Mouse (Mus musculus) mesoderm, embryonic 11.5 days (tissue): ENCODE data around the gene Slc35f6.

Experiments
- DNase-seq: peaks from one replicate; pipeline ENCODE4 v3.0.0-alpha.2; 2012; ENCODE audit warnings: low read depth, low spot score

The Slc35f6 gene

DNA sequence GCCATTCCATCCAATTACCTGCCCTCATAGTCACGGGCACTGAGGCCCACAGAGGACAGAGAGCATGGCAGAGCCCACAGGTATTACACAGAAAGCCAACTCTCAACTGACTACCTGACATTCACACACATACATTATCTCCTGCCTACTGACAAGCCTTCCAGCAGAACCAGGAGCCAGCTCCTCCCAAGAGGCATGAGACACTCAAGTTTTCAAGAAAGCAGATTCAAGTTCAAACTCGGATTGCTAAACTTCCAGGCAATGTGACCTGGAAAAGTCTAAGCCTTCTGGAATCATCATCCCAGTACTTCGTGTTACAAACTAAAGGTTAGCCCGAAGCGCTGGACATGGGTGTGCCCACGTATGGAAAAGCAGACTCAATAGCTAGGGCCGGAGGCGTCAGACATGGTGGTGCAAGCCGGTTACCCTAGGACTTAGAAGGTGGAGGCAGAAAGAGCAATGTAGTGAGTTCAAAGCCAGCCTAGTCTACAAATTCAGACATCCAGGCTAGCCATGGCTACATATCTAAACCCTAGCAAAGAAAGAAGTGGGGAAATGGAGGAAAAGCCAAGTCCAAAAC, 26.4 kb upstream of the Slc35f6 start:
- no peak for DNase-seq

DNA sequence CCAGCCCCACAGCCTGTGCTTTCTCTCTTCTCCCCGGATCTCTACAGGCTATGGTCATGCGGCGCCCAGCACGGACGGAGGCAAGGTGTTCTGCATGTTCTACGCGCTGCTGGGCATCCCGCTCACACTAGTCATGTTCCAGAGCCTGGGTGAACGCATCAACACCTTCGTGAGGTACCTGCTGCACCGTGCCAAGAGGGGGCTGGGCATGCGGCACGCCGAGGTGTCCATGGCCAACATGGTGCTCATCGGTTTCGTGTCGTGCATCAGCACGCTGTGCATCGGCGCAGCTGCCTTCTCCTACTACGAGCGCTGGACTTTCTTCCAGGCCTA, 25.9 kb upstream of the Slc35f6 start:
- no peak for DNase-seq

DNA sequence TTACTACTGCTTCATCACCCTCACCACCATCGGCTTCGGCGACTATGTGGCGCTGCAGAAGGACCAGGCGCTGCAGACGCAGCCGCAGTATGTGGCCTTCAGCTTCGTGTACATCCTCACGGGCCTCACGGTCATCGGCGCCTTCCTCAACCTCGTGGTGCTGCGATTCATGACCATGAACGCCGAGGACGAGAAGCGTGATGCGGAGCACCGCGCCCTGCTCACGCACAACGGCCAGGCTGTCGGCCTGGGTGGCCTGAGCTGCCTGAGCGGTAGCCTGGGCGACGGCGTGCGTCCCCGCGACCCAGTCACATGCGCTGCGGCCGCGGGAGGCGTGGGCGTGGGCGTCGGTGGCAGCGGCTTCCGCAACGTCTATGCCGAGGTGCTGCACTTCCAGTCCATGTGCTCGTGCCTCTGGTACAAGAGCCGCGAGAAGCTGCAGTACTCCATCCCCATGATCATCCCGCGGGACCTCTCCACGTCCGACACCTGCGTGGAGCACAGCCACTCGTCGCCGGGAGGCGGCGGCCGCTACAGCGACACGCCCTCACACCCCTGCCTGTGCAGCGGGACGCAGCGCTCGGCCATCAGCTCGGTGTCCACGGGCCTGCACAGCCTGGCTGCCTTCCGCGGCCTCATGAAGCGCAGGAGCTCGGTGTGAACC, 25.4 kb upstream of the Slc35f6 start:
- DNase-seq: peak; percentile 53

DNA sequence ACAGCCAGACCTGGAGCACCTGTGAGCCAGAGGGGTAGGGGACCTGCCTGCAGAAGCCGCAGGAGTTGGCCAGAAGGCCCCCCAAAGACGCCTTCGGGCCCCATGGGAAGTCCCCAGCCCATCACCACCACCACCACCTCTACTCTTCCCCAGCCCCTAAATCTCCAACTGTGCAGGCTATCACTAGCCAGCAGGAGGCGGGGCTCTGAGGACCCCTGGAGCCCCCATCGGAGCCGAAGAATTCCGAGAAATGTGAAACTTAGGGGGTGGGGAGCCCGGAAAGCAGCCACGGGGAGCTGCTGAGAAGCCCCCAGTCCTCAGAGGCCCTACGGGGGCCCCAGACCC, 24.9 kb upstream of the Slc35f6 start:
- peak; percentile 38 for DNase-seq

DNA sequence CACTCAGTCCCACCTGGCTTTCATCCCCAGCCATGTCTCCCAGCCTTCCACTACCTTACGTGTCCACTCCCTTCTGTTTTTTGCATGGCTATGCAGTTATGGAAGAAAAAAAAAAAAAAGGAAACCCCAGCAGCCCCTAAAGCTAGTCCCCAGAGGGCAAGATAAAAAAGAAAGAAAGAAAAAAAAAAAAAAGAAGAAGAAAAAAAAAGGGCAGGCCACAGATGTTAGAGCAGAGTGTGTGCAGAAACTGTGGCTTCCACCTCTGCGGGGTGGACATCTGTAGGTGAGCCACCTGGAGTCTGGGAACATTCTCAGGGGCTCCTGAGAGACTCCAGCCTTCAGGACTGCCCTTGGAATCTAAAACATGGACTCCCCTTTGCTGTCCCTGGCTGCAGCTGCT, 24.4 kb upstream of the Slc35f6 start:
- no peak for DNase-seq

DNA sequence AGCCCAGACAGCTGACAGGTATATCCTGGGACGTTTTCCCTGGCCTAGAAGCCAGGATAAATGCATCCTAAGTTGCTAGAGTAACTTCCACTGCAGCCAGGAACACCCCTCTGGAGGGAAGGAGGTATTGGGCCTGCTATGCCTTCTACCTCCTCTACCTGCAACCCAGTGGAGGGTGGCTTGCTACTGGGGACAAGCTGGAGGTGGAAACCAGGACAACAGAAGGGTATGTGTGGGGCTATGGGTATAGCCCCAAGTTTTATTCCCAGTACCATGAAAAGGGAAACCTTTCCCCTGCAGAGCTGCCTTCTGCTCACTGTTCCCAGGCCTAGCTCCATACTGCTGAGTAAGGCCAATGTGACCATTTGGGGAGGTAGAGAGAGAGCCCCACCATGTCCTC, 23.4 kb upstream of the Slc35f6 start:
- DNase-seq: no peak

DNA sequence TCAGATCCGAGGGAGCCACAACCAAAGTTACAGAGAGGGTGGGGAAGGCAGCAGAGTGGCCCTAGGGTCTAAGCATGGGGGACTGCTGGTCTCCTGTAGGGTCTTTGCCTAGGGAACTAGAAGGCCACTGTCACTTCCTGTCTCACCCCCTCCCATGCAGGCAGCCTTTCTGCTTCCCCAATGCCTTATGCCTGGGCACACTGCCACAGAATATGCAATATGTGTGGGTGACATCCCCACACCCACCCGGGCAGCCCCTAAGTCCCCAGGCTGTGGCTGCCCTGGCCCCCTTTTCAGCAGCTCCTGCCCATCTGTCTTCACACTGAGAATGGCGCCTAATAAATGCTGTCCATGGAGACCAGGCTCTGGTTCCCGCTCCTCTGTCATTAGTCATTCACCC, 22.8 kb upstream of the Slc35f6 start:
- no peak for DNase-seq

DNA sequence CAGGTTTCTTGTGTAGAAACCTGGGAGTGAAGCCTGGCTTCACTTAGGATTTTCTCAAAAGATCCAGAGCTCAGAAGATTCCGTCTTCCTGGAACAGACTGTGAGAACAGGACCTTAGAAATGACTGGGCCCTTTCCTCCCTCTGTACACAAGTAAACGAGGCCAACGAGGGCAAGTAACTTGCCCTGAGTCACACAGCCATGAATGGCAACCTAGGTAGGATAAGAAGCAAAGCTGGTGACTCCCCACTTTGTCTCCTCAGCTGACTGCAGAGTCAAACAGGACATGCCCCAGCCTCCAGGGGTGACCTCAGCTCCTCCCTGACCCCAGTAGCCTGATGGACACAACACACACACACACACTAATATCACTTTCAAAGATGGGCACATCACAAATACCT, 22.4 kb upstream of the Slc35f6 start:
- no peak for DNase-seq

DNA sequence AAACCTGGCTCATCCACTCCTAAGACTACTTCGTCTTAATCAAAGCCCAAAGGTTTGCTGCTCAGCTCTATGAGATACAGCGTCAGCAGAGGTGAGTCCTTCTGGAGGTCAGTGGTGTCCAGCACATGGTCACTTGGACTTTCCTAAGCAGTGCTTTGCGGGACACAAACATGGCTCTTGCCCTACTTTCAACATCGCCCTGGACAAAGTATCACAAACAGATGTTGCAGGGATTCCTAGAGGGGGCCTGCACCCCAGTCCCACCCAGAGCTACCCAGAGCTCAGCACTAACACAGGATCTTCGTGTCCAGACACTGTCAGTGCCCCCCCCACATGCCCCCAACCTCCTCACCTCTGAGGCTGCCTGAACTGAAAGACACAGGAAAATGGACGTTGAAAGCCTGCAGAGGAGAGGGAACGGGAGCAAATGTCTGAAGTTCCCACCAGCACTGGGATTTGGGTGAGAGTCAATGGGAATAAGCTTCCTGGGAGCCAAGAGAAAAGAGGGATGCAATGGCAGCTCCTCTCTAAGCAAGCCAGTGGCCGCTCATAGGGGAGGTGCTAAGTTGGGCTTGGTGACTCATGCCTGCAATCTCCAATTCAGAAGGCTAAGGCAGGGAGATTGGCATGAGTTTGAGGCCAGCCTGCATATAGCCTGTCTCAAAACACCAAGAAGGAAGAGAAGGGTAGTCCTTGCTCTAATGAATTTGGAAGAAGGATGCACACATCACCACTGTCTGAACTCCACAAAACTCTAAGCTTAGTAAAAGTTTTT, 21.2 kb upstream of the Slc35f6 start:
- no peak for DNase-seq

DNA sequence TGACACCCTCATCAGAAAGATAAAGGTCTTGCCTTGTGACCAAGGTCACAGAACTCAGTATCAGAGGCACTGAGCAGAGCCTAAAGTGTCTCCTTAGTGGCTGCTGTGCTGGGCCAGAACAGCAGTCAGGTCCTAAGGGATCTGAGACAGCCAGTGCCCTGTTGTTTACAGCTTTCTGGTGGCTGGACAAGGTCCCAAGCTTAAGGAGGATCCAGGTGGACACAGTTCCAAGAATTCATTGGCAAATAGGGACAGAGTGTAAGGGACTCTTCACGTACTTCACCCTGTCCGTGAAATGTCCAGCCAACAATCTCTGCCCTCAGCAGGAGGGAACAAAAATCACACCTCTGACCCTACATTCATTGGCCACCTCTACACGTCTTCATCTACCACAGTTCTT, 19.2 kb upstream of the Slc35f6 start:
- no peak for DNase-seq

DNA sequence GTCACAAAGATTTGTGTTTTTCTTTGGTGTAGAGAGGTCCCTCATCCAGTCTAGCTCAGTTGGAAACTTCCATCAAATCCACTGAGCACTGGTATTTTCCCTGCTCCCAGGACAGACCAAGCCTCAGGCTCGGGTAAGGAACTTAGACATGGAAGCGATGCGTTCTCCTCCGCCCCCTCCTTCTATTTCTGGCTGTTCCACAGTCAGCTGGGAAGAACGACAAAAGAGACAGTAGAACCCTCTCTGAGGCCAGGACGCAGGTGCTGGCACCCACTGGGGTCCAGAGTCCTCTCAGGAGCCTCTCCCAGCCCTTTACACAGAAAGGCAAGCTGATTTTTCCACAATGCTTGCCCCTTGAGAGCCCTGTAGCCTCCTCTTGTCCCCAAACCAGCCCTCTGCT, 17.3 kb upstream of the Slc35f6 start:
- DNase-seq: no peak

DNA sequence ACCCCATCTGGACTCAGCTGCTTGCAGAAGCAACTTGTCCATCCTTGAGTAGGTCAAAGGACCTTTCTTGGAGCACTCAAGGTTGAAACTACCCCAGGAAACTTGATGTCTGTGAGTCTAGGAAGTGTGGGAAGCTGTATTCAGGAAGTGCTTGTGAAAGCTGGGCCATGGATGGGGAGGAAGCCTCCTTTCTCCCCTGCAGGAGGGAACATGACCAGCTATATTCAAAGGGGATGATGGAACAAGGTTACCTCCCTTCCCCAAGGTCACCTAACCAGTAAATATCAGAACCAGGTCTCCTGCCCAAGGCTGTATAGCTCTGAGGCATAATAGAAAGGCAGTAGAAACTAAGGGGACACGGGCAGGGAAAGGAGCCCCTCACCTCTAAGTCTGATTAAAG, 15.6 kb upstream of the Slc35f6 start:
- no peak for DNase-seq

DNA sequence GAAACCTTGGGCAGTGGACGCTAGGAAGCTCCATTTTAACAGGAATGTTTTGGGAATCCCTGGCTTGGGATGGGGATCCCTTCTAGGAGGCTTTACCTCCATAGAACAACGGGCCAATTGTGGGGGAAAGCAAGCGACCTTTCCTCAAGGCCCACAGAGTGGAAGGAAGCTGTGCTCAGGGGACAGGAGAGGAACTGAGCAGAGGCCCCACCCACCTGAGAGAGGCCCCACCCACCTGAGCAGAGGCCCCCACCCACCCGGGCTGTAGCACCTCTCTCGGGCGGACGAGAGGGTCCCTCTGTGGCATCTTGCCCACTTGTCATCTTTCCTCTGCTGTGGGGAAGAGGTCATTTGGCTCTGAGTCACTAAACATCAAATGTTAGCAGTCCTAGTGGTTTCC, 10.7 kb upstream of the Slc35f6 start:
- no peak for DNase-seq

DNA sequence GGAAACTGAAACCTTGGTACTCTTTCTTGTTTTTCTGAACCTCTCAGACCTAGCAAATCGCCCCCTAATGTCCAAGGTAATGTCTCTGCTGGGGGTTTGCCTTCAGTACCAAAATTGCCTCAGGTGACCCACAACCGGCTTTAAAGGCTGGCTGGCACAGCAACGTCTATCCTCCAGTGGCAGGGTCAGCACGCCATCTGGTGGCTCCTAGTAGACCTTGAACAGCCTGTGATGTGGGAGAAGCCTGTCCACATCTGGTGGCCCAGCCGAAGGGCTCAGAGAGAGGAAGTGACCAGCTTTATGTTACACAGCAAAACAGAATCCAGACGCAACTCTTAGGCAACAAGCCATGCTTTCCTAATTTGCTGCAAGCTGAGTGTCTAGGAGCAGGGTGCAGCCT, 9.7 kb upstream of the Slc35f6 start:
- DNase-seq: peak; percentile 65

DNA sequence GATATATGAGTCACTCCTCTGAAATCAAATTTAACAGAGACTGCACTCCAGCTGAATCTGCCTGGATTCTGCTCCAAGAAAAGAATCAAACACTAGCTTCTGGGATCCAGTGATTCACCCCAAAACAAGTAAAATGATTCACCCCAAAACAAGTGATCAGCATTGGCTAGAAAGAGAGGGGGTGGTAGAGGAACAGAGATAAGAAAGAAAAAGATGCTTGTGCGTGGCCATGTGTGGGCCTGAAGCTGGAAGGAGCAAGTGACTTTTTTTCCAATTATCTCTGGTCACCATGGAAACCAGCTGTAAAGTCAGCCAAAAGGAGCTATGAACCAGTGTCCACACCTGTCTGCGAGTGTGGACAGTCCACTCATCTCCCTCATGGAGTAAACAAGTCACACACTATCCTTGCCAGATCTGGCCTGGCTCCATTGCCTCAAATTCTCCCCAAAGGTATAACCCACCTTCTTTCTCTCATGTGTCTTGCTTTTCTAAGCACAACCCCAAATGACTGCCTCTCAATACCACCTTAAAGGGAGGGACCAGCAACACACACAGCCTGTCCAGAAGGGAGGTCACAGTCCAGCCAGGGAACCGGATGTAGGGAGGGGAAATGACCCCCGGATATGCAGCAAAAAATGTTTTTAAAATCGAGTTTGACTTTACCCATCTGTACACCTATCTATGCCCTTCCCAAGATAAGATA, 4.1 kb upstream of the Slc35f6 start:
- DNase-seq: no peak

DNA sequence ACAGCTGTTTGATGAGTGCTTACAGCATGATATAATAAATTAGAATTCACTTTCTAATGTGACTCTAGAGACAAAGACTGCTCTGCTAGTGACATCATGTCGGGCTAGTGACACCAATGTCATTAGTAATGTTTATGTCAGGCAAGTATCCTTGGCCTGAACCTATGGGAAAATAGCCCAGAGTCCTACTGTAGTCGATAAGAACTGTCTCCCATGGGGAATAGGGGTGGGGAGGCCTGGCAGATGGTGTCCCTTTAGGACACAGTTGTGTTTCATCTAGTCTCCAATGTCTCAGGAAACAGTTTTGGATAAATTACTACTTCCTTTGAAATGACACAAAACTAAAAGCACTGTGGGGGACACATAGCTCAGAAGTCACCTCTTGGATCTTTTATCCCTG, 1.7 kb upstream of the Slc35f6 start:
- no peak for DNase-seq

DNA sequence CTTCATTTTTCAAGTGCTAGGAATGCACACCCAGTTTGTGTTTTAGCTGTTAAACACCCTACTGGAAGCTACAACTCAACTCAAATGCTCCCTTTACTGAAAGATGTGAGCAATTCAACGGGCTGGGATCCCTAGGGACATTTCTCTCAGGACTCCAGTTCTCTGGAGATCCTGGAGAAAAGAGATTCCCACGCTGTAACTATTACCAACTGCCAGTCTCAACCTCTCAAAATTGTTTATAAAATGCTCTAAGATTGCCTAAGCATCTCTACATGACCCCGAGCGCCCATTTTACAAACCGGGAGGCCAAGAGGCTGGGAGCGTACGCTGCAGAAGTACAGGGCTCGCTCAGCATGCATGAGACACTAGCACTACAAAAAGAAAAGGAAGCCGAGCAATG, 337 bp upstream of the Slc35f6 start:
- no peak for DNase-seq

DNA sequence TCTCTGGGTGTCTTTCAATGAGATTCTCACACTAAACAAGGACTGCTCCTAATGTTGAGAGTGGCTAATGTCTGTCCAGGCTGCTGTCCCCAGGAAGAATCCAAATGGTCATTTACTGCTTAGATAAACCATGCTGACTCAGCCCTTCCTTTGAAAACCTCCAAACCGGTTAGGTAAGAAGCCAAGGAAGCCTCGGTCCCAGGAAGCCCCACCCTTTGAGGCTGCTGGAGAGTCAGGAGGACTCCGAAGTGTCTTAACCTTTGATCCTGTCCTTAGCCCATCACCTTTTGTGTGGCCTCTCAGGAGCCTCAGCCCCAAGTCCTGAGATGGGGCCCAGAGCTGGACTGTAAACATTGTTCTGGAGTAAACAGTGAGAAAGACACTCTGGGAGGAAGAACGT, 1.8 kb downstream of the Slc35f6 start:
- no peak for DNase-seq

DNA sequence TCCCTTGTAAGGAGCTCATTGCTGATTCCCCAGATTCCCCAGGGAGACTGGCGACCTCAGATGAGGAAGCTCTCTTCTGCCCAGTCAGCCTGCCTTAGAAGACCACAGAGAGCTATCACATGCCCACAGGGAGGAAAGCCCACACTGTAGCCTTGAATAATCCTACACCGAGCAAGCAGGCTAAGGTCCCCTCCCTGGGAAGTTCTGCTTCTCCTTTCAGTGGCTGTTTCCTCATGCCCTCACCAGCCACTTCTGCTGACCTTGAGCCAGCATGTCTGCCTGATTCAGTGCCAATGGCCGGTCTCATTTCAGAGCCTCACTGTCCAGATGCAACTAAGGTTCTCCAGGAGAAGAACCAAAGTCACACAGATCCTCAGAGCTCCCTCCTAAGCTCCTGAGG, 3.0 kb downstream of the Slc35f6 start:
- no peak for DNase-seq

DNA sequence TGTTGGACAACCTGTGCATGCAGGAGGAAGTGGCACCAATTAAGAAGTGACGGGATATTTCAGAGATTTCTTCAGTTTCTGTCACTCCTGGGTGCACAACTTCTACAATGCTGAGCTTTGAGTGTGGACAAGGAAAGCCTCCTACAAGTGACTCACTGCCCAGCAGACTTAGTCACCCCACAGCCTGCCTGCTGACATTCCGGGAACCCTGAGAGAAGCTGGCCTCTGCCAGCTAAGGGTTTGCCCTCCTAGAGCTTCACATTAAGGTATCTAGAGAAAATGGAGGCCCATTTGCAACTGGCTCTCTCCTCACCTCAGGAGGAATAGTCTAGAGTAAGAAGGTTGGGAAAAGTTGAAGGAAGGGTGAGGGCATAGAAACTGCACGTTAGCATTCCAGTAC, 3.8 kb downstream of the Slc35f6 start:
- DNase-seq: no peak

DNA sequence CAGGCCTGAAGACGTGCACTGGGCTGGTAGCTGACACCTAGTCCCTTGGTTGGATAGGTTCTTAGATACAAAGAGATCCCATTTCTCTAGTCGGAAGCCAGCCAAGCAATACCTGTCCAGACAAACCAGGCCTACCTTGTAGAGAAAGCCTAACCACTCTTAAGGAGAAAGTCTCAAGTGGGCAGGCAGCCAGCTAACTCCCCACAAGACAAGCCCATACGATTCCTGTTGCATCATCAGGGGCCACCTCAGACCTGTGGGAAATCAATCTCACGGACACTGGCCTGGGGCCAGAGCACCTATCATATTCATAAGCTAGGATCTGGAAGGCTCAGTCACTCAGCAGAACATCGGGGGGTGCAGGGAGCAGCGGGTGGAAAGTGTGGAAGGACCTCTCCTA, 5.5 kb downstream of the Slc35f6 start:
- no peak for DNase-seq

DNA sequence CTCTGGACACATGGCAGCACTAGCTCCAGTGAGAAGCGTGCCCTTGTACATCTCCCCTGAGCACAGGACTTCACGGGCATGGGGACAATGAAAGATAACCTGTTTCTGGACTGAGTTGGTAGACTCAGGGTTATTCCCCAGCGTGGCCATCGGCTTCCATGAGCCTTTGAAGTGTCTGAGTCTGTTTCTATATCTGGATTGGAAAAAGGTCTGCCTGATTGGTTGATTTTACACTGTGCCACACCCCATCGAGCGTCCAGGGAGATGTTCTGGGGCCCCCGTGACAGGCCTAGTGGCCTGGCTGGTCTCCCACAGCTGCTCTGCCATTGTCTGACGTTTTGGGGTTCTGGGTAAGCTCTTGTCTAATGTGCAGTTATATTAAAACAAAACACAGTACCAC, 7.3 kb downstream of the Slc35f6 start:
- DNase-seq: no peak
